In genomic region chr7:115859691-115860401, GRCm38 (mm10) we compare ENCODE assay signal across 18 mouse cellular contexts.
DNase-seq lines count a peak whose midpoint lies in the region; ATAC-seq and TF ChIP-seq lines count a peak whose summit lies in the region.
"Had no signal": no experiment of that assay in that cellular context is flagged by ENCODE, and none has a peak within 500 bp of the region (broad histone marks: within the 10 kb centered on the region; RNA-seq: fewer than 3 reads in every experiment).

No protein-coding gene starts in this region.

- ATAC-seq in stomach, embryonic 15.5 days (ENCODE audit: insufficient read depth, low FRiP score, low read depth) = no peak
- no peak for ATAC-seq in stomach, postnatal 0 days (ENCODE audit: low FRiP score, low TSS enrichment)
- no peak for ATAC-seq in megakaryocyte-erythroid progenitor cell, adult 5-6 weeks (replicated peaks; ENCODE audit: low FRiP score, low TSS enrichment, poor library complexity, severe bottlenecking)
- ATAC-seq: forebrain, embryonic 15.5 days had no signal

- TF ChIP-seq EP300 in stomach, postnatal 0 days (optimal IDR thresholded peaks at IDR 0.05) = no peak

- 30% methylated on average over 9 of the region's 9 CpGs for WGBS in stomach, embryonic 15.5 days
- 33% methylated on average over 9 of the region's 9 CpGs for WGBS in stomach, postnatal 0 days

- H3K9me3 ChIP-seq in stomach, embryonic 15.5 days = no peaks in the 10 kb centered on the region
- no peaks in the 10 kb centered on the region for H3K9me3 ChIP-seq in stomach, postnatal 0 days (ENCODE audit: control insufficient read depth, low read length)
- H3K9me3 ChIP-seq: embryonic facial prominence, embryonic 12.5 days; forebrain, embryonic 15.5 days; midbrain, embryonic 12.5 days had no signal

- no peak for DNase-seq in stomach, postnatal 0 days (ENCODE audit: low spot score)
- peak; percentile 48 to 64 for DNase-seq in kidney, adult 8-10 months
- DNase-seq in kidney, postnatal 14 days = peak; percentile 51
- DNase-seq in urinary bladder, postnatal 36 days (ENCODE audit: low spot score in 2 of 2) = no peak
- no peak for DNase-seq in cerebellum, adult 9-10 months
- DNase-seq: adrenal gland, postnatal 36 days; B cell, adult 2 months; cerebellum, adult 8-10 months; thymus, postnatal 4 days had no signal

- H3K9ac ChIP-seq in stomach, embryonic 15.5 days = no peak overlapping the region
- H3K9ac ChIP-seq in stomach, postnatal 0 days (ENCODE audit: low read length) = no peak overlapping the region
- H3K9ac ChIP-seq: embryonic facial prominence, embryonic 12.5 days; forebrain, embryonic 15.5 days; midbrain, embryonic 12.5 days had no signal

- no peaks in the 10 kb centered on the region for H3K27me3 ChIP-seq in stomach, embryonic 15.5 days (replicated peaks)
- H3K27me3 ChIP-seq in stomach, postnatal 0 days (ENCODE audit: control insufficient read depth, insufficient read depth, low read length) = no peaks in the 10 kb centered on the region
- H3K27me3 ChIP-seq: embryonic facial prominence, embryonic 12.5 days; forebrain, embryonic 15.5 days; midbrain, embryonic 12.5 days had no signal

- H3K4me2 ChIP-seq in stomach, embryonic 15.5 days = peak overlapping the region; percentile 13; the same call in 1 of the 2 replicates
- H3K4me2 ChIP-seq in stomach, postnatal 0 days (replicated peaks; ENCODE audit: low read depth) = no peak overlapping the region
- H3K4me2 ChIP-seq: embryonic facial prominence, embryonic 12.5 days; forebrain, embryonic 15.5 days; liver, embryonic 11.5 days; midbrain, embryonic 12.5 days had no signal

- no peak for TF ChIP-seq CTCF in stomach, postnatal 0 days (IDR thresholded peaks at IDR 0.05; ENCODE audit: low read depth)

- no peak overlapping the region for H3K4me3 ChIP-seq in stomach, embryonic 15.5 days (replicated peaks)
- H3K4me3 ChIP-seq in stomach, postnatal 0 days (ENCODE audit: low read depth, low read length) = no peak overlapping the region
- H3K4me3 ChIP-seq: embryonic facial prominence, embryonic 12.5 days; erythroblast, embryonic 14.5 days; forebrain, embryonic 15.5 days; midbrain, embryonic 12.5 days; myocyte had no signal

- H3K27ac ChIP-seq in stomach, embryonic 15.5 days = no peak overlapping the region
- H3K27ac ChIP-seq in stomach, postnatal 0 days (replicated peaks) = no peak overlapping the region
- H3K27ac ChIP-seq: embryonic facial prominence, embryonic 12.5 days; forebrain, embryonic 15.5 days; macrophage; midbrain, embryonic 12.5 days had no signal

- no peaks in the 10 kb centered on the region for H3K36me3 ChIP-seq in stomach, embryonic 15.5 days
- H3K36me3 ChIP-seq in stomach, postnatal 0 days (ENCODE audit: control insufficient read depth, insufficient read depth, low read length) = no peaks in the 10 kb centered on the region
- H3K36me3 ChIP-seq: embryonic facial prominence, embryonic 12.5 days; forebrain, embryonic 15.5 days; midbrain, embryonic 12.5 days had no signal

- no peaks in the 10 kb centered on the region for H3K4me1 ChIP-seq in stomach, embryonic 15.5 days
- no peaks in the 10 kb centered on the region for H3K4me1 ChIP-seq in stomach, postnatal 0 days (replicated peaks; ENCODE audit: control insufficient read depth, insufficient read depth)
- H3K4me1 ChIP-seq: embryonic facial prominence, embryonic 12.5 days had no signal

Comparison
In these comparisons a context has a peak if more than half of its experiments do, and no peak if none do; other contexts are left out.
1. DNase-seq: peak in kidney, adult 8-10 months (2 of 2) and kidney, postnatal 14 days (single experiment); none in stomach, postnatal 0 days (single experiment), urinary bladder, postnatal 36 days (0 of 2) and cerebellum, adult 9-10 months (single experiment).